Mouse (Mus musculus) gastrocnemius, adult 8-10 months (tissue): ENCODE measurements around the gene Arpc2. TPM values are rescaled to one million over a fixed set of nuclear protein-coding genes. Genes with fewer than 3 reads are reported as not detected.

Source experiments
- DNase-seq, 2 experiments: peaks; one replicate each; pipeline ENCODE4 v3.0.0; 2022; ENCODE audit warnings: low spot score in 2 of 2
- total RNA-seq, 4 experiments: library from RNA; stranded (reverse); gene quantifications; 2 replicates each; pipeline ENCODE4 v1.2.4; 2022

The Arpc2 gene
- total RNA-seq = 10 to 100 TPM; 70.0 to 81.5 (median 72.2) TPM

DNA sequence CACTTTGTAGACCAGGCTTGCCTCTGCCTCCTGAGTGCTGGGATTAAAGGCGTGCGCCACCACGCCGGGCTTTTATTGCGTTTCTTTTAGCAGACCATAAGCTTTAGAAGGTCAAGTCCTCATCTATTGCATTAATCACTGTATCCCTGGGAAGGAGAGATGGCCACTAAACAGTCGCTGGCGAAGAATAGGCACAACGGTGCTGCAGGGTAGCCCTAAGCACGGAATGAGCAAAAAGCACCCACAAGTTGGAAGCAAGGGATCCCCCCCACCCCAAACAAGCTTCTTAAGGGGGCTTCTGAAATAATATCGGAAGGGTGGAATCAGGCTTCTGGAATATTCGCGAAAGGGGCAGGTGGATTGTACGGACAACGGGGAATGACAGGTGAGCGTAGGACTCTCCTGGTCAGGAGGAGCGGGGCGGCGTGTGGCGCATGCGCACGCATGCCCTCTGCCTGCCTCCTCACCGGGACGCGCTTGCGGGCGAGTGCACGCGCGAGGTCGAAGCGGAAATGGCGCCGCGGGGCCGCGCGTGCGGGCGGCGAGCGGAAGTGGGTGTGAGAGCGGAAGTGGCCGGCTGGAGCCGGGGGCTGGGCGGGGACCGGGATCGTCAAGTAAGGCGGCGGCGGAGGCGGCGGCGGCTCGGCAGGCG is at the start of gene Arpc2:
Gene Arpc2 (plus strand): TSS at position 147 of the 652 bp plus-strand sequence.
- DNase-seq = peak; percentile 94 to 97

DNA sequence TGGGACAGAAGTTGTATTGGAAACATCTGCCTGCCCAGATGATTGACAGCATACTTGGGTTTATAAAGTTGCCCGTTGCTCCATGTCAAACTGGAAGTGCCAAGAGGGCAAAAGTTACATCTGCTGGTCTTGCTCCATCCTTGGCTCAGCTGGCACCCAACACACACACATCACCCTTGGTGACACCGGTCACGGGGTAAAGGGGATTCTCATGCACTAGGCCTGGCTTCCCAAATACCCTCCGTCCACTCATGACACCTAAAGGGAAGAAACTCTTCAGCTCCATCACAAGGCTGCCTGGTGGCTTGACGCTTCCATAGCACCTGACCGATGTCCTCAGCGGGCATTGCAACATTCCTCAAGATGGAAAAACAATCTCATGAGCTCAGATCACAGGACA is 45.4 kb upstream of the Arpc2 start:
- DNase-seq = no peak

DNA sequence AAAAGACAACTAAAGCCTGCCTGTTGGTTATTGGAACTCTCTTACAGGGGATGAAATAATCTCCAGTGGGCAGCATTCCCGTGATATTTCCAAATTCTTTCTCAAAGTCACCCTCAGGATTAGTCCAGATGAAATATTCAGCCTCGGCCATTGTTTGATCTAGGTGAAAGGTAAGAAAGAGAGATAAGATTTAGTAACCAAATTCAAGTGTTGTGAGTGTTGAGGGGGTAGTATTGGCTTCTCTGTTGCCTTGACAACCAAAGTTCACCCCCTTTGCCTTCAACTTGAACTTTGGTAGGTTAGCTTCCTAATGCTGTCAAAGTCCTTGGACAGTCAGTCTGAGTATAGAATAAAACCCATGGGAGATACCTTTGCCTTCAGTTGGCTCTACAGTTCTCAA is 43.2 kb upstream of the Arpc2 start:
- no peak for DNase-seq

DNA sequence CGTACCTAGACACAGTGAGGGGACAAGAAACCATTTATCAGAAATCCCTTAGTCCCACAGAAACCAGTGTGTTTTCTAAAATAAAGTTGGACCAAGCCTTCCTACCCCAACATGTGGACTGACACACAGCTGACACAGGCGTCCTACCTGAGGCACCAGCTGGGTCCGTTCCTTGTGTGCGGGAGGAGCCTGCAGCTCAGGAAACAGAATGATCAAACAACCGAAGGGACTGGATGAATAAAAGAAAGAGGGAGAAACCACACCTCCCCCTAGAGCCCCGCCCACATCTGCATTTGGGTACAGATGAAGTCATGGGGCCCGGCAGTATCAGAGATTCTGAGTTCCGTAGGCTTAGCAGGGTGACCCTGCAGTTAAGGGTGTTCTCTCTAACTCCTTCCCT is 41.4 kb upstream of the Arpc2 start, which contains the start of gene Cxcr1:
Gene Cxcr1 (minus strand): TSS at position 187 of the 400 bp plus-strand sequence.
- DNase-seq = no peak

DNA sequence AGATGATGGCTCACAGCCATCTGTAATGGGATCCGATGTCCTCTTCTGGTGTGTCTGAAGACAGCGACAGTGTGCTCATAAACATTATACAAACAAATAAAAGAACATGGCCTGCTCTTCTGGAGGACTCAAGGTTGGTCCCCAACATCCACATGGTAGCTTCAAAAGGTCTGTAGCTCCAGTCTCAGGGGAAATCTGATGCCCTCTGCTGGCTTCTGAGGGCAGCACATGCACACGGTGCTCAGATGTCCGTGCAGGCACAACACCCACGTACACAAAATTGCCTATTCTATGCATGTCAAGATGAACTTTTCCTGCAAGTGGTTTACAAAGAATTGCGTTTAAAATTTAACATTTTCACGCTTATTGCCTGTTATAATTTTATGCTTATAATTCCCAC is 39.9 kb upstream of the Arpc2 start:
- no peak for DNase-seq

DNA sequence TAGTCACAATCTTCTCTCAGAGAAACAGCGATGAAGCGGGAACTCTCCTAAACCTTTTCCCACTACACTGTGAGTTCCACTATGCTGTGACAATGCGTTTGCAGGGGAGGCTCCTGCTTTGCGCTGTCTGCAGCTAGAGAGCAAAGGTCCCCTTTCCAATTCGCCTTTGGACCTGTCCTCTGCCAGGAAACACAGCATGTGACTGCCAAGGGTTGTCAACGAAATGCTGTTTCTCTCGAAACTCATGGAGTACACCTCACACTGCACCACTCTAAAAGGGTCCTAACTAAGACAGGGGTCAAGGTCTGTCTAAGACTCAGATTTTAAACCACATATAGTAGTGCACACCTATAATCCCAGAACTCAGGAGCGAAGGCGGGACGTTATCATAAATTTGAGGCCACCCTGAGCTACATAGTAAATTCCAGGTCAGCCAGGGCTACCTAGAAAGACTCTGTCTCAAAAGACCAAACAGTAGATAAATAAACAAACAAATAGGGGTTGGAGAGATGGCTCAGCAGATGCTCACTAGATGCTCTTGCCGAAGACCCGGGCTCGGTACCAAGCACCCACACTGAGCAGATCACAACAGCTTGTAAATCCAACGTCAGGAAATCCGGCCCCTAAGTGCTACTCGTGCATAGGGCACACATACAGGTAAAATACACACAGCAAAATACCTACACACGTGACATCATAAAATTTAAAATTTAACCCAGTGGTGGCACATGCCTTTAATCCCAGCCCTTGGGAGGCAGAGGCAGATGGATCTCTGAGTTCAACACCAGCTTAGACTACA is 39.1 kb upstream of the Arpc2 start:
- DNase-seq = no peak

DNA sequence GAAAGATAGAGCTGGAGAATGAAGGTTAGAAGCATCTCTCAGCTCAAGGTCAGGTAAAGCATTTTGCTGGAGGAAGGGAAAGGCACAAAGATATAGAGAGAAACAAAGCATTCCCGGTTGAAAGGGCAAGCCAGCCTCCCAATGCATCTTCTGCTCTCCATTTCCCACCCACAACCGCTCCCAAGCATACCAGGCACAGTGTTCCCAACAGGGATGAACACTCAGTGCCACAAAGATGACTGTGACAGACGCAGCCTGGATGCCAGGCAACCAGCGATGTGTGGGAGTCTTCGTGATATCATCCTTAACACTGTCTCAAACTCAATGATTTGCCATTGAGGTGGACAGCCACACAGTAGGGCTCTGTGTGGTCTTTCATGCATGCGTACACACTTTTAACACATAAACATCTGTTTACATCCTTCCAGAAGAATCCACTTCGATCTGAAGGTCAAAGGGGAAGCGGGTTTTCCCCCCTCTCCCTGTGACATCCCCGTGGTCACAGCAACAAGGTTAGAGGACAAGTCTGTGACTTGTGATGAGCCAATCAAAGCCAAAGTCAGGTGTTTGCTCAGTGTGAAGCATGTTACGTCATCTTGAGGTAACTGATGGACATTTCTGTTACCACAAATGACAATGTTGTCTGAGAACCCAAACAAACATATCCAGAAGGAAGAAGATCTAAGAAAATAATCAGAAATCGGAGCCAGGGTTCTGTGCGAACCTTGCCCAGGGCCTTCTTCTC is 38.0 kb upstream of the Arpc2 start:
- DNase-seq = no peak

DNA sequence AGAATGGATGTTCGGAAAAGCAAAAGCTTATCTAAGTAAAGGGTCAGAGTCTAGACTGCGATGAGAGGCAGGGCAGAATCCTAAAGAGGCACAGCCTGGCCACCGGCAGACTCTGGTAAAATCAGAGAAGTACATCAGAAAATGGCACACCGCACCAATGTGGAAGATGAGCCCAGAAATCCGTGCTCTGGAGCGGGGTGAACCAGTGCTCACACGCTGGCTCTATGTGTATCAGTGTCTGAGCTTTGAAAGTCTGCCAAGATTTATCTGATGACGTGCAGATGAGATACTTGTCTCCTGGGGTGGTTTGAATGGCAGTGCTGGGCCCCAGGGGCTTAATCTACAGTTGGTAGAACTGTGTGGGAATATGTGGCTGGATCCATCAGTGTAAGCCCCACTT is 36.8 kb upstream of the Arpc2 start:
- DNase-seq = no peak

DNA sequence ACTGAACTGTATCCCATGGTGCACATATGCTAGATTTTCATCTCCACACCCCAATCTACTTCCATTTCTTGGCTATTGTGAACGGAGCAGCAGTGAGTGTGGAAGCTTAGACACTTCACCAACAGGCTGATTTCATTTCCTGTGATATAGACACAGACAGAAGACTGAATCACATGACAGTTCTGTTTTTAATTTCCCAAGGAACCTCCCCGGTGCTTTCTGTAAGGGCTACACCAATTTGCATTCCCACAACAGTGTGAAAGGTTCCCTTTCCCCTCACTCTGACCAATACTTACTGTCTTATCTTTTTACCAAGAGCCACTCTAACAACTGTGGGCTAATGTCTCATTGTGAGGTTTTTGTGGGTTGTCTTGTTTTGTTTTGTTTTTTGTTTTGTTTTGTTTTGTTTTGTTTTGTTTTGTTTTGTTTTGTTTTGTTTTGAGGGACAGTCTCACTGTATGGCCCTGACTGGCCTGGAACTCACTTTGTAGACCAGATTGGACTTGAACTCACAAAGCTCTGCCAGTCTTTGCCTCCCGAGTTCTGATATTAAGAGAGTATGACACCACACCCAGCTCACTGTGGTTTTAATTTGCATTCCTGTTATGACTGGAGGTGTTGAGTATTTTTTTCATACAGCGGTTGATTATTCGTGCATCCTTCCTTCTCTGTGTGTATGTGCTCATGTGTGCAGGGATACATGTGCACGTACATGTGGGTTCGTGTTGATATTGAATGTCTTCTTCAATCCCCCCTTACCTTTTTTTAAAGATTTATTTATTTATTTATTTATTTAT is 34.6 kb upstream of the Arpc2 start:
- no peak for DNase-seq

DNA sequence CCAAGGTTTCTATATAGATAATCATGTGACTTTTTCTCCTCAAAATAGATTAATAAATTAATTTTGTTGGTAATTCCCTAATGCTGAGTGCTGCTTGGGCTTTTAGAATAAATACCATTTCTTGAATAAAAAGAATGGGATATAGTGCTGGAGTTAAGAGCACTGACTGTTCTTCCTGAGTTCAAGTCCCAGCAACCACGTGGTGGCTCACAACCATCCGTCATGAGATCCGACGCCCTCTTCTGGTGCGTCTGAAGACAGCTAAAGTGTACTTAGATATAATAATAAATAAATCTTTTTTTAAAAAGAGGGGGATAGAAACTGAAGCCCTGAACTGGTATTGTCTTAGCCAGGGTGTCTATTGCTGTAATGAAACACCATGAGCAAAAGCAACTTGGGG is 32.4 kb upstream of the Arpc2 start:
- no peak for DNase-seq

DNA sequence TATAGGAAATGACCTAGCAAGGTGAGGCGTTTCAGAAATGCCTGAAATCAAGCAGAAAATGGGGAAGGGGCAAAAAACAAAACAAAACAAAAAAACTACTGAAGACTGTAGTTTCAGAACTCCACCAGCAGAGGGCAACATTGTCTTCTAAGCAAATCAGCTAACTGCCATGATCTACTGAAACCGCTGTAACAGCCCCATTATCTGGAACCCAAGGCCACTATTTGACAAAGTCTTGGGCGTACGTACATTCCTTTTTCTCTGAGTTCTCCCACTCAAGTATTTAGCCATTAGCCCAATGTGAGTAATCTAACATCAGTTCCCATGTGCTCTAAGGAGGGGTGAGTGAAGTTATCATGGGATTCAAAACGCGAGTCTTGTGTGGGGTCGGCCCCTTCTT is 30.0 kb upstream of the Arpc2 start:
- no peak for DNase-seq

DNA sequence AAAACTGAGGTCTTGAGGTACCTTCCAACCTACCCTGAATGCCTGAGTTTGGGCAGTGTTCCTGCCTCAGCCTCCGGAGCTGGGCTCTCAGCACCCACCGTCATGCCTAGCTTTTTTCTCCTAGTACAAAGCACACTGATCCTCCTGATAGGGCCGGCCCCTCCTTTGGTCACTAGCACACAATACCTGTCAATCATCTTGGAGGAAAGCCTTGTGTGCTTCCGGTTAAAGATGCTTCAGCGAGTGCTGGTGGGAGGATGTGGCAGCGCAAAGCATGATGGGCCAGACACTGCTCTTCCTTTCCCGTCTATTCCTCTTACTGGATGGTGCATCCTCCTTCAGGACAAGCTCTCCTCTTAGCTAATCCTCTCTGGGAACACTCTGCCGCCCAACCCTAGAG is 29.2 kb upstream of the Arpc2 start:
- DNase-seq = no peak

DNA sequence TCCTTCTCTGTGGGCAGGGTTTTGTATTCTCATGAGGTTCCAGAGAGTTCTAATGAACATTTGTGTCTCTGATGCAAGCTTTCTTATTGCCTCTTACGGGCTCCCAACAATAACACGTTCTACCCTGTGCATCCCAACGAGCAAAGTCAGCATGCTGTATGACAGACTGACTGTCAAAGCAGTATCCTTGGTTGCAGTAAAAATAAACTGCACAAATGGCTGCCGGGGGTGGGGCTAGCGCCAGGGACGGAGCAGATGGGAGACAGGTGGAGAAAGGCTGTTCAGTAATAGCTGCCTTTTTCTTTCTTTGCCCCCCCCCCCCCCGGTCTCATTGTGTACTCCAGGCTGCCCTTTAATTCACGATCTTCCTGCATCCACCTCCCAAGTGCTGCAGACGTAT is 28.0 kb upstream of the Arpc2 start:
- DNase-seq = no peak

DNA sequence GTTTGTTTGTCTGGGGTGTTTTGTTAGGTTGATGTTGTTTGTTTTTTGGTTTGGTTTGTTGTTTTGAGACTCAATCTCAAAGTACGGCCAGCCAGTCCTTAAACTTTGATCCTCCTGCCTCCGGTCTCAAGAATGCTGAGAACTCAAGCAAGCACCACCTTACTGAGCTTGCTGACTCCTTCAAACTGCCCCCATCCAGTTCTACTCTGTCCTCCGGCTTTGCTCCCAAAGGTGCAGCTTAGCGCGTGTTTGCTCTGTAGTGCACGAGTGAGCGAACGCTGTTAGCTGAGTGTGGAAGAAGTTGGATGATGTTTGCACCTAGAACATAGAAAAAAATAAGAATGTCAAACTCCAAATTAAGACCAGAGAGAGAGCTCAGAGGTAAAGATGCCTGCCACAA is 26.9 kb upstream of the Arpc2 start:
- DNase-seq = no peak

DNA sequence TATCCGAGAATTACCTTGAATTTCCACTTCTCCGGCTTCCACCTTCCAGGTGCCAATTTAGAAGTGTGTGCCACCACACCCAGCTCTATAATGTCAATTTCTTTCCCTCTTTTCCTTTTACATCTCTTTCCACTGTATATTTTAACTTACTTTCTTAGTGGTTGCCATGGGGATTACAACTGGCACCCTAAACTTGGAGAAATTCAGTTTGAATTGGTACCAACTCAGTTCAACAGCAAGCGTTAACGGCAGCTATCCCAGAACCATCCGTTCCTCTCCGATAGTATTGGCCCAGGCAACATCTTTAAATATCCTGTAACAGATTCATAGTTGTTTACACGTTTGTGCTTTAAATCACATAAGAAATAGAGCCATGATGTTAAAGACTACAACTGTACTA is 16.0 kb upstream of the Arpc2 start:
- no peak for DNase-seq

DNA sequence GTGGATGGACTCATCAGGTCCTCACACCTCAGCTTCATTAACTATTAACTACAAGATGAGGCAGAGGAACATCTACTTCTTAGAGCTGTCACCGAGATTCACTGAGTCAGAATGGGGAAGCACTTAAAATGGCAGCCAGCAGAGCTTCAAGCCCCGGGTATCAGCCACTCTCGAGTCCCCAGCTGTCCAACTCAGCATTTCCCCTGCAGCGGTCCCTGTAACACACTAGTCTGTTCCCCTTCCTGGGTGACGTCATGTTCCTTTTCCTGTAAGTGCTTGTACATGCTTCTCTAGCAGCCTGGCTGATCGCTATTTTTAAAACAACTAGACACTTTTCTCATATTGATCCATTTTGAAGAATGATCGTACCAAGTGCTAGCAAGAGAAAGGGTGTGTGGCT is 8.6 kb upstream of the Arpc2 start:
- DNase-seq = no peak

DNA sequence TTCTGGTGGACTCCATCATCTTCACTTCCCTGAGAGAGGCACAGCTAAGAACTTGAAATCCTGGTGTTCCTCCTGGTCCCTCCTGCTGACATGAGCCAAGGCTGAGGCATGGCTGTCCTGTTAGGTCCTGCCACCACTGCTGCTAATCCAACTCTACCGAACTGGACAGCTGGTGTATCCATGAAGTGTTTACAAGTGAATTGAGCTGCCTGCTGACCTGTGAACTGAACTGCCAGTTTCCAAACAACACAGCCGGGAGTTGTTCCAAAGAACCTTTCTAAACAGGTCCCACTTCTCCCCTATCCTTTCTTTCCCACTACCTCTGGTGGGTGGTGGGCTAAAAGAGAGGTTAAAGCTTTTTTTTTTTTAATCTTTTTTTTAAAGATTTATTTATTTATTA is 5.9 kb upstream of the Arpc2 start:
- no peak for DNase-seq

DNA sequence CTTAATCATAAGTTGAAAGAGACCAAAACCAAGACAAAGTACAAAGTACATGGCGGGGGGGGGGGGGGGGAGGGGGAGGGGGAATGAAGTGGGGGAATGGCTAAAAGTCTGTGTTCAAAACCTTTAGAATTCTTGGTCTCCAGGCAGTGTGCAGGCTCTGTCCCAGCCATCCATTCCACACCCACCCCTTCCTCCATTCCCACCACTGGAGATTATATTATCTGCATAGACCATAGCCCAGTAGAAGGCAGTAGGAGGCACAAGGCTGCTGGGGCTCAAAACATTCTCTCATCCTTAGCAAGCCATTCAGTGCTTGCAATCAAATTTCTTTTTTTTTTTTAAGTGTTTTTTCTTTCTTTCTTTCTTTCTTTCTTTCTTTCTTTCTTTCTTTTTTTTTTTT is 4.9 kb upstream of the Arpc2 start:
- no peak for DNase-seq

DNA sequence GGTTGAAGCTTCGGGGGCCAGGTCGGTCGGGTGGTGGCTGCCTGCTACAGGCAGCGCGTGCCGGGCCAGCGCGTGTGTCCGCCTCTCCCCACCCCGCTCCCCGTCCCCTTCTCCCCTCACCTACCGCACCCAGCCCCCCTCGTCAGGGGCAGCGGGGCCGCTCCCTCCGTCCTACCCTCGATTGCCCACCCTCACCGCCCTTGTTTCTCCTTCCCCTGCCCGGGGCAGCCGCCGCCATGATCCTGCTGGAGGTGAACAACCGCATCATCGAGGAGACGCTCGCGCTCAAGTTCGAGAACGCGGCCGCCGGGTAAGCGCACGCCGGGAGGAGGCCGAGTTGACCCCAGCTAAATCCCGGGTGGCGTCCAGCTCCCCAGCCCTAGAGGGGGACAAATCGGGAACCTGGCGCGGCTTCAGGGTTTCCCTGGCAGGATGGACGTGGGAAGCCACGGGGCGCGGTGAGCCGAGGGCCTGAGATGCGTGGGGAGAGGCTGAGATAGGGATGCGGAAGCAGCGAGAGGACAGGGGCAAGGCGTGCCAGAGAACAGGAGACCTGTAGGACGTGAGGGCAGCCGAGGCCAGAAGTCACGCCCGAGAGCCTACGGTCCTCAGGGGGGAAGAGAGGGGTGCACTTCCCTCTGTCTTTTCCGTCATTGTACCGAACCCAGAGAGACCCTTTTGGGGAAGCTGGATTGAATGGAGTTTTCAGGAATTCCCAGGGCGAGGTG is 870 bp downstream of the Arpc2 start:
- DNase-seq = peak; percentile 3 to 25

DNA sequence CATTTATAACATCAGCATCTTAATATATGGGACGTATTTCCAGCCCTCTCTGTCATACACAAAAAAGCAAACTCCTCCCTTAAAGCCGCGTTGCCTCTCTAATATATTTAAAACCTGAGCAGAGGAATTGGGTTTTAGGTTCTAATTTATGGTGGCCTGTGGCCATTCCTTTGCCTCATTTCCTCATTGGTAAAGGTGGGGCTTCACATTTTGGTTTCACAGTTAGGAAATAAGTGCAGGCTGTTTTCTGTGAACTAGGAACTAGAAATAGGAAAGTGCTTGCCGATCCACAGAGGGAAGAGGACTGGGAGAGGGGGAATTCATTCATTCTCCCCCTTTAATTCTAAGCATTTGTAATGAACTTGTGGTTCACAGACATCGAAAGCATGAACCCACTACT is 1.8 kb downstream of the Arpc2 start:
- no peak for DNase-seq

DNA sequence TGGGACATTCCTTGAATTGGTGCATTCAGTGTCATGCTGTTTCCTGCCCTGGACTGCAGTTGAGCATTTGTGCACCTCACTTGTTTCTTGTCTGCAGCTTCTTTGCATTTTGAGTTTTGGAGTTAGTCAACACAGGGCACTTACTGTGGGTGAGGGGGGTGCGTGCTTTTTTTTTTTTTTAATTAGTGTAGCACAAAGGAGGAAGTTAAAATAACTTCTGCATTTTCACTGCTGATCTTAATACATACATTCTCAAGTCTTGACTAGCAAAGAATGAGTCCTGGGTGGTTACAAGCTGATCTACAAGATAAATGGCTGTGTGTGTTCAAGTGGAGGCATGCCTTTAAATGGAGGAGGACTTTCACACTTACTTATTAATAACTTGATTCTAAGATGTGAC is 2.3 kb downstream of the Arpc2 start:
- no peak for DNase-seq
